In the genomic region with DNA sequence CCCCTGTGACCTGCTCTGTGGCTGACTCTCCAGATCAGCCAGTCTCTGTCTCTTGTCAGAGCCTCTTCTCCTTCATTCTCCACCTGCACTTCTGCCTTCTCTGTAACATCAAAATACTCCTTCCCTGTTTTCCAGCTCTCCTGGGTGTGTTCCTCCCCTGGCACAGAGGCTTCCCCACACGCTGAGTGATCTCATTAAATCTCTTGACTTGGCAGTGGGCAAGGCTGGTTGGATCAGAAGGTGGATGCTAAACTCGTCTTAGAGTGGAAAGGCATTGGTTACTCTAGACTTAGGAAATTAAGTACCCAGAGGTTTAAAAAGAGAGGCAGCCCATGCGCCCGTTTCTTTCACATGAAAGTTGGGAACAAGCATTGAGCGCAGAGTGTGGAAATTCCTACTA, we compare ENCODE assay signal across 13 mouse cellular contexts.
A peak's percentile ranks its signal among the peaks of the same experiment; 100 is the strongest.
DNase-seq lines count a peak whose midpoint lies in the region.
"Had no signal": no experiment of that assay in that cellular context is flagged by ENCODE, and none has a peak within 500 bp of the region (broad histone marks: within the 10 kb centered on the region; RNA-seq: fewer than 3 reads in every experiment).

No protein-coding gene starts in this region.

- DNase-seq in cerebellum, postnatal 14 days, result peak; percentile 40 to 48
- no peak for DNase-seq in cerebellum, adult 11-12 months
- peak; percentile 12 for DNase-seq in left cerebral cortex, postnatal 4 days
- DNase-seq in left cerebral cortex, postnatal 10 days (ENCODE audit: extremely low spot score in 1 of 2, low spot score in 2 of 2), result no peak
- no peak for DNase-seq in heart, postnatal 4 days
- DNase-seq: adrenal gland, adult 2 months; adrenal gland, postnatal 10 days; adrenal gland, postnatal 25 days; cerebellum, adult 18-20 months; cerebellum, adult 8-10 months; cerebellum, adult 9-11 months; cerebellum, postnatal 36 days; forebrain, postnatal 0 days had no signal

- intact Hi-C loops in left cerebral cortex, postnatal 4 days (cut with DNase I), result no loop called here
- intact Hi-C loops in left cerebral cortex, postnatal 10 days (cut with DNase I), result no loop called here

Comparison
In these comparisons a context has a peak if more than half of its experiments do, and no peak if none do; other contexts are left out.
1. DNase-seq: peak in cerebellum, postnatal 14 days (2 of 2) and left cerebral cortex, postnatal 4 days (single experiment); none in cerebellum, adult 11-12 months (single experiment), left cerebral cortex, postnatal 10 days (0 of 2) and heart, postnatal 4 days (single experiment).